Mouse (Mus musculus): ENCODE data around the gene Ryk. TPM values are rescaled to one million over a fixed set of nuclear protein-coding genes. Genes with fewer than 3 reads are reported as not detected.

Gene Ryk
- polyA plus RNA-seq, 2 experiments, result 4.9 to 10.8 TPM

- DNase-seq (ENCODE audit: low read depth in 3 of 3, low spot score in 3 of 3) (peak; percentile 32 to 35 (median 35)), ATAC-seq (ENCODE audit: insufficient read depth) (peak; percentile 33; the same call in 1 of the 2 replicates)
- H3K4me3 ChIP-seq (ENCODE audit: insufficient read depth in 1 of 2, low read depth in 2 of 2, low read length in 2 of 2), result no peak overlapping the region
- WGBS (ENCODE audit: insufficient replicate concordance), result 27% methylated on average over 8 of the region's 8 CpGs
- H3K4me2 ChIP-seq (ENCODE audit: low read depth), result no peak overlapping the region
- H3K36me3 ChIP-seq (replicated peaks; ENCODE audit: control insufficient read depth, insufficient read depth, low read depth), result no peaks in the 10 kb centered on the region
- H3K27ac ChIP-seq, result no peak overlapping the region
- TF ChIP-seq CTCF (IDR thresholded peaks at IDR 0.05; ENCODE audit: low read depth) (peak; percentile 57), EP300 (IDR thresholded peaks at IDR 0.05; ENCODE audit: low read depth) (no peak)
- no peaks in the 10 kb centered on the region for H3K27me3 ChIP-seq (ENCODE audit: control insufficient read depth, insufficient read depth, low read length)
- H3K4me1 ChIP-seq (replicated peaks; ENCODE audit: control insufficient read depth in 2 of 2, insufficient read depth in 2 of 2, low read length in 1 of 2), result no peaks in the 10 kb centered on the region
- H3K9ac ChIP-seq (replicated peaks), result no peak overlapping the region
- H3K9me3 ChIP-seq (ENCODE audit: control insufficient read depth, low read length), result no peaks in the 10 kb centered on the region
Measured at GRCm38 (mm10) chr9:102879545-102879944, 44.8 kb downstream of the Ryk start.

GRCm38 (mm10) chr9:102884703-102885102, 50.0 kb downstream of the Ryk start:
- H3K36me3 ChIP-seq (replicated peaks; ENCODE audit: control insufficient read depth, insufficient read depth, low read depth), result no peaks in the 10 kb centered on the region
- TF ChIP-seq CTCF (IDR thresholded peaks at IDR 0.05; ENCODE audit: low read depth) (no peak), EP300 (IDR thresholded peaks at IDR 0.05; ENCODE audit: low read depth) (no peak)
- H3K9ac ChIP-seq (replicated peaks), result no peak overlapping the region
- H3K27me3 ChIP-seq (ENCODE audit: control insufficient read depth, insufficient read depth, low read length), result no peaks in the 10 kb centered on the region
- ATAC-seq (ENCODE audit: insufficient read depth), result no peak
- DNase-seq (ENCODE audit: low read depth in 3 of 3, low spot score in 3 of 3), result no peak
- 75% methylated on average over 9 of the region's 9 CpGs for WGBS (ENCODE audit: insufficient replicate concordance)
- no peak overlapping the region for H3K4me3 ChIP-seq (ENCODE audit: insufficient read depth in 1 of 2, low read depth in 2 of 2, low read length in 2 of 2)
- H3K9me3 ChIP-seq (ENCODE audit: control insufficient read depth, low read length), result no peaks in the 10 kb centered on the region
- H3K4me1 ChIP-seq (replicated peaks; ENCODE audit: control insufficient read depth in 2 of 2, insufficient read depth in 2 of 2, low read length in 1 of 2), result peaks cover 0 to 3% of the 10 kb centered on the region in 2 experiments; a peak in 2 of 4 replicates
- H3K4me2 ChIP-seq (ENCODE audit: low read depth), result no peak overlapping the region
- H3K27ac ChIP-seq, result no peak overlapping the region

- Histone ChIP-seq H3K27me3 (ENCODE audit: control insufficient read depth, insufficient read depth, low read length) (no peaks in the 10 kb centered on the region), H3K27ac (no peak overlapping the region), H3K4me2 (ENCODE audit: low read depth) (no peak overlapping the region), H3K4me3 (ENCODE audit: insufficient read depth in 1 of 2, low read depth in 2 of 2, low read length in 2 of 2) (no peak overlapping the region), H3K9me3 (ENCODE audit: control insufficient read depth, low read length) (no peaks in the 10 kb centered on the region), H3K9ac (replicated peaks) (no peak overlapping the region), H3K4me1 (replicated peaks; ENCODE audit: control insufficient read depth in 2 of 2, insufficient read depth in 2 of 2, low read length in 1 of 2) (peaks cover 3 to 8% of the 10 kb centered on the region in 2 experiments), H3K36me3 (replicated peaks; ENCODE audit: control insufficient read depth, insufficient read depth, low read depth) (no peaks in the 10 kb centered on the region)
- ATAC-seq (ENCODE audit: insufficient read depth) (peak; percentile 87), DNase-seq (ENCODE audit: low read depth in 3 of 3, low spot score in 3 of 3) (peak; percentile 51 to 57 (median 57))
- 2% methylated on average over 8 of the region's 9 CpGs for WGBS (ENCODE audit: insufficient replicate concordance)
- TF ChIP-seq EP300 (IDR thresholded peaks at IDR 0.05; ENCODE audit: low read depth) (peak; percentile 63), CTCF (IDR thresholded peaks at IDR 0.05; ENCODE audit: low read depth) (no peak)
Measured at GRCm38 (mm10) chr9:102890166-102890565, 55.4 kb downstream of the Ryk start.

- no peak for ATAC-seq (ENCODE audit: insufficient read depth)
- Histone ChIP-seq H3K9me3 (ENCODE audit: control insufficient read depth, low read length) (no peaks in the 10 kb centered on the region), H3K27ac (no peak overlapping the region), H3K4me2 (ENCODE audit: low read depth) (no peak overlapping the region), H3K36me3 (replicated peaks; ENCODE audit: control insufficient read depth, insufficient read depth, low read depth) (no peaks in the 10 kb centered on the region), H3K4me1 (replicated peaks; ENCODE audit: control insufficient read depth in 2 of 2, insufficient read depth in 2 of 2, low read length in 1 of 2) (peaks cover 3 to 8% of the 10 kb centered on the region in 2 experiments), H3K27me3 (ENCODE audit: control insufficient read depth, insufficient read depth, low read length) (no peaks in the 10 kb centered on the region), H3K9ac (replicated peaks) (no peak overlapping the region), H3K4me3 (ENCODE audit: insufficient read depth in 1 of 2, low read depth in 2 of 2, low read length in 2 of 2) (no peak overlapping the region)
- no peak for TF ChIP-seq EP300 (IDR thresholded peaks at IDR 0.05; ENCODE audit: low read depth)
- no peak for TF ChIP-seq CTCF (IDR thresholded peaks at IDR 0.05; ENCODE audit: low read depth)
- 74% methylated on average over 7 of the region's 7 CpGs for WGBS (ENCODE audit: insufficient replicate concordance)
- DNase-seq (ENCODE audit: low read depth in 3 of 3, low spot score in 3 of 3), result no peak
Measured at GRCm38 (mm10) chr9:102892480-102893355, 58.0 kb downstream of the Ryk start.

- 75% methylated on average over 11 of the region's 11 CpGs for WGBS (ENCODE audit: insufficient replicate concordance)
- ATAC-seq (ENCODE audit: insufficient read depth) (no peak), DNase-seq (ENCODE audit: low read depth in 3 of 3, low spot score in 3 of 3) (no peak)
- Histone ChIP-seq H3K27ac (no peak overlapping the region), H3K4me2 (ENCODE audit: low read depth) (no peak overlapping the region), H3K9me3 (ENCODE audit: control insufficient read depth, low read length) (no peaks in the 10 kb centered on the region), H3K27me3 (ENCODE audit: control insufficient read depth, insufficient read depth, low read length) (no peaks in the 10 kb centered on the region), H3K36me3 (replicated peaks; ENCODE audit: control insufficient read depth, insufficient read depth, low read depth) (no peaks in the 10 kb centered on the region; the same call in 1 of the 2 replicates), H3K4me3 (ENCODE audit: insufficient read depth in 1 of 2, low read depth in 2 of 2, low read length in 2 of 2) (no peak overlapping the region), H3K4me1 (replicated peaks; ENCODE audit: control insufficient read depth in 2 of 2, insufficient read depth in 2 of 2, low read length in 1 of 2) (peaks cover 3 to 8% of the 10 kb centered on the region in 2 experiments), H3K9ac (replicated peaks) (no peak overlapping the region)
- no peak for TF ChIP-seq CTCF (IDR thresholded peaks at IDR 0.05; ENCODE audit: low read depth)
- TF ChIP-seq EP300 (IDR thresholded peaks at IDR 0.05; ENCODE audit: low read depth), result no peak
Measured at GRCm38 (mm10) chr9:102893356-102893870, 58.7 kb downstream of the Ryk start.

Measured in liver, embryonic 14.5 days (tissue).